Mouse (Mus musculus): ENCODE results near the gene Tapt1. TPM values are rescaled to one million over a fixed set of nuclear protein-coding genes. Genes with fewer than 3 reads are reported as not detected.

Gene Tapt1
- polyA plus RNA-seq, 1 experiment from 2014 or later = 14.0 TPM

- Histone ChIP-seq H3K27ac (no peak overlapping the region), H3K79me2 (ENCODE audit: inconsistent target) (peaks cover 57% of the 10 kb centered on the region; the same call in 1 of the 2 replicates), H3K4me3 (ENCODE audit: inconsistent target) (no peak overlapping the region), H3K36me3 (ENCODE audit: inconsistent target) (no peaks in the 10 kb centered on the region)
- 24% methylated on average over 16 of the region's 16 CpGs for WGBS (ENCODE audit: missing documents)
Observed at GRCm38 (mm10) chr5:44223341-44223881, 3.0 kb downstream of the Tapt1 start.

GRCm38 (mm10) chr5:44220430-44220829 is 6.0 kb downstream of the Tapt1 start:
- Histone ChIP-seq H3K4me3 (ENCODE audit: inconsistent target) (no peak overlapping the region), H3K79me2 (ENCODE audit: inconsistent target) (peaks cover 57% of the 10 kb centered on the region; the same call in 1 of the 2 replicates), H3K36me3 (ENCODE audit: inconsistent target) (no peaks in the 10 kb centered on the region), H3K27ac (no peak overlapping the region)
- WGBS (ENCODE audit: missing documents) = 28% methylated on average over 5 of the region's 7 CpGs

GRCm38 (mm10) chr5:44219871-44220270 is 6.6 kb downstream of the Tapt1 start:
- Histone ChIP-seq H3K4me3 (ENCODE audit: inconsistent target) (no peak overlapping the region), H3K27ac (no peak overlapping the region), H3K36me3 (ENCODE audit: inconsistent target) (no peaks in the 10 kb centered on the region), H3K79me2 (ENCODE audit: inconsistent target) (peaks cover 51% of the 10 kb centered on the region; the same call in 1 of the 2 replicates)
- 73% methylated on average over 4 of the region's 4 CpGs for WGBS (ENCODE audit: missing documents)

- Histone ChIP-seq H3K27ac (no peak overlapping the region), H3K36me3 (ENCODE audit: inconsistent target) (no peaks in the 10 kb centered on the region), H3K79me2 (ENCODE audit: inconsistent target) (peaks cover 45% of the 10 kb centered on the region; the same call in 1 of the 2 replicates), H3K4me3 (ENCODE audit: inconsistent target) (no peak overlapping the region)
- WGBS (ENCODE audit: missing documents) = 57% methylated on average over 4 of the region's 4 CpGs
Observed at GRCm38 (mm10) chr5:44218483-44218882, 7.9 kb downstream of the Tapt1 start.

- H3K79me2 ChIP-seq (ENCODE audit: inconsistent target) = peaks cover 38% of the 10 kb centered on the region; the same call in 1 of the 2 replicates
- no peak overlapping the region for H3K27ac ChIP-seq
- no peak overlapping the region for H3K4me3 ChIP-seq (ENCODE audit: inconsistent target)
- WGBS (ENCODE audit: missing documents) = 57% methylated on average over 5 of the region's 5 CpGs
- no peaks in the 10 kb centered on the region for H3K36me3 ChIP-seq (ENCODE audit: inconsistent target)
Observed at GRCm38 (mm10) chr5:44217685-44218041, 8.8 kb downstream of the Tapt1 start.

- Histone ChIP-seq H3K36me3 (ENCODE audit: inconsistent target) (no peaks in the 10 kb centered on the region), H3K27ac (no peak overlapping the region), H3K79me2 (ENCODE audit: inconsistent target) (peaks cover 34% of the 10 kb centered on the region; the same call in 1 of the 2 replicates), H3K4me3 (ENCODE audit: inconsistent target) (no peak overlapping the region)
- 73% methylated on average over 8 of the region's 8 CpGs for WGBS (ENCODE audit: missing documents)
Observed at GRCm38 (mm10) chr5:44217041-44217684, 9.3 kb downstream of the Tapt1 start.

- no peak overlapping the region for H3K27ac ChIP-seq
- peaks cover 14% of the 10 kb centered on the region; the same call in 1 of the 2 replicates for H3K79me2 ChIP-seq (ENCODE audit: inconsistent target)
- no peaks in the 10 kb centered on the region for H3K36me3 ChIP-seq (ENCODE audit: inconsistent target)
- no peak overlapping the region for H3K4me3 ChIP-seq (ENCODE audit: inconsistent target)
Observed at GRCm38 (mm10) chr5:44215118-44215517, 11.3 kb downstream of the Tapt1 start.

- 100% methylated on average over 1 of the region's 2 CpGs for WGBS (ENCODE audit: missing documents)
- peaks cover 3% of the 10 kb centered on the region; the same call in 1 of the 2 replicates for H3K79me2 ChIP-seq (ENCODE audit: inconsistent target)
- H3K4me3 ChIP-seq (ENCODE audit: inconsistent target) = no peak overlapping the region
- no peak overlapping the region for H3K27ac ChIP-seq
- no peaks in the 10 kb centered on the region for H3K36me3 ChIP-seq (ENCODE audit: inconsistent target)
Observed at GRCm38 (mm10) chr5:44214025-44214424, 12.4 kb downstream of the Tapt1 start.

GRCm38 (mm10) chr5:44213391-44213790 is 13.0 kb downstream of the Tapt1 start:
- Histone ChIP-seq H3K4me3 (ENCODE audit: inconsistent target) (no peak overlapping the region), H3K27ac (no peak overlapping the region), H3K36me3 (ENCODE audit: inconsistent target) (no peaks in the 10 kb centered on the region), H3K79me2 (ENCODE audit: inconsistent target) (no peaks in the 10 kb centered on the region; the same call in 1 of the 2 replicates)
- WGBS (ENCODE audit: missing documents) = 90% methylated on average over 5 of the region's 5 CpGs

- H3K4me3 ChIP-seq (ENCODE audit: inconsistent target) = no peak overlapping the region
- no peaks in the 10 kb centered on the region; the same call in 1 of the 2 replicates for H3K79me2 ChIP-seq (ENCODE audit: inconsistent target)
- WGBS (ENCODE audit: missing documents) = 22% methylated on average over 6 of the region's 6 CpGs
- H3K36me3 ChIP-seq (ENCODE audit: inconsistent target) = no peaks in the 10 kb centered on the region
- no peak overlapping the region for H3K27ac ChIP-seq
Observed at GRCm38 (mm10) chr5:44211818-44212465, 14.5 kb downstream of the Tapt1 start.

- Histone ChIP-seq H3K36me3 (ENCODE audit: inconsistent target) (no peaks in the 10 kb centered on the region), H3K27ac (no peak overlapping the region)
Observed at GRCm38 (mm10) chr5:44207286-44207685, 19.1 kb downstream of the Tapt1 start.

GRCm38 (mm10) chr5:44206651-44207050 is 19.8 kb downstream of the Tapt1 start:
- Histone ChIP-seq H3K4me3 (ENCODE audit: inconsistent target) (no peak overlapping the region), H3K36me3 (ENCODE audit: inconsistent target) (no peaks in the 10 kb centered on the region), H3K27ac (no peak overlapping the region), H3K79me2 (ENCODE audit: inconsistent target) (no peaks in the 10 kb centered on the region)
- 66% methylated on average over 5 of the region's 5 CpGs for WGBS (ENCODE audit: missing documents)

More at GRCm38 (mm10) chr5:44207286-44207685, 19.1 kb downstream of the Tapt1 start:
- no peak overlapping the region for H3K4me3 ChIP-seq (ENCODE audit: inconsistent target)
- 99% methylated on average over 4 of the region's 4 CpGs for WGBS (ENCODE audit: missing documents)
- H3K79me2 ChIP-seq (ENCODE audit: inconsistent target) = no peaks in the 10 kb centered on the region

- no peaks in the 10 kb centered on the region for H3K36me3 ChIP-seq (ENCODE audit: inconsistent target)
- no peak overlapping the region for H3K27ac ChIP-seq
- WGBS (ENCODE audit: missing documents) = 50% methylated on average over 1 of the region's 1 CpGs
- no peak overlapping the region for H3K4me3 ChIP-seq (ENCODE audit: inconsistent target)
- no peaks in the 10 kb centered on the region for H3K79me2 ChIP-seq (ENCODE audit: inconsistent target)
Observed at GRCm38 (mm10) chr5:44203410-44203809, 23.0 kb downstream of the Tapt1 start.

GRCm38 (mm10) chr5:44201665-44202064 is 24.8 kb downstream of the Tapt1 start:
- Histone ChIP-seq H3K4me3 (ENCODE audit: inconsistent target) (no peak overlapping the region), H3K36me3 (ENCODE audit: inconsistent target) (no peaks in the 10 kb centered on the region), H3K27ac (no peak overlapping the region), H3K79me2 (ENCODE audit: inconsistent target) (no peaks in the 10 kb centered on the region)

- Histone ChIP-seq H3K4me3 (ENCODE audit: inconsistent target) (no peak overlapping the region), H3K79me2 (ENCODE audit: inconsistent target) (no peaks in the 10 kb centered on the region), H3K27ac (no peak overlapping the region), H3K36me3 (ENCODE audit: inconsistent target) (peaks cover 1% of the 10 kb centered on the region; the same call in 1 of the 2 replicates)
- 51% methylated on average over 4 of the region's 4 CpGs for WGBS (ENCODE audit: missing documents)
Observed at GRCm38 (mm10) chr5:44199109-44199508, 27.3 kb downstream of the Tapt1 start.
